Mouse (Mus musculus): Measurements from ENCODE around the gene Amdhd2. TPM values are rescaled to one million over a fixed set of nuclear protein-coding genes. Genes with fewer than 3 reads are reported as not detected.

Amdhd2 gene
- polyA plus RNA-seq, 1 experiment = 29.8 TPM

GRCm38 (mm10) chr17:24127592-24127991 is 36.0 kb downstream of the Amdhd2 start:
- no peak overlapping the region for H3K4me2 ChIP-seq (ENCODE audit: low read depth)
- H3K36me3 ChIP-seq (ENCODE audit: control insufficient read depth, insufficient read depth) = no peaks in the 10 kb centered on the region
- TF ChIP-seq USF1 (IDR thresholded peaks at IDR 0.05; ENCODE audit: low read depth) (no peak), POLR2AphosphoS2 (IDR thresholded peaks at IDR 0.05; ENCODE audit: insufficient read length, low read depth) (no peak)
- no peaks in the 10 kb centered on the region for H3K27me3 ChIP-seq (ENCODE audit: control insufficient read depth, insufficient read depth, insufficient read length)
- no peak overlapping the region for H3ac ChIP-seq (ENCODE audit: control insufficient read depth, insufficient read length)
- no peak overlapping the region for H3K4me3 ChIP-seq
- peaks cover 91% of the 10 kb centered on the region for H3K79me2 ChIP-seq (ENCODE audit: control insufficient read depth, insufficient read depth)

- H3ac ChIP-seq (ENCODE audit: control insufficient read depth, insufficient read length) = no peak overlapping the region
- peaks cover 91% of the 10 kb centered on the region for H3K79me2 ChIP-seq (ENCODE audit: control insufficient read depth, insufficient read depth)
- H3K27me3 ChIP-seq (ENCODE audit: control insufficient read depth, insufficient read depth, insufficient read length) = no peaks in the 10 kb centered on the region
- no peak overlapping the region for H3K4me2 ChIP-seq (ENCODE audit: low read depth)
- no peaks in the 10 kb centered on the region for H3K36me3 ChIP-seq (ENCODE audit: control insufficient read depth, insufficient read depth)
- TF ChIP-seq POLR2AphosphoS2 (IDR thresholded peaks at IDR 0.05; ENCODE audit: insufficient read length, low read depth) (no peak), E2F4 (IDR thresholded peaks at IDR 0.05; ENCODE audit: insufficient read depth) (no peak), MYOD1 (IDR thresholded peaks at IDR 0.05; ENCODE audit: control insufficient read depth in 1 of 3, insufficient read length in 2 of 3, low read depth in 2 of 3) (no peak), MYOG (IDR thresholded peaks at IDR 0.05; ENCODE audit: control insufficient read depth in 1 of 3, insufficient read depth in 1 of 3, insufficient read length in 2 of 3, low read depth in 2 of 3) (no peak), SRF (IDR thresholded peaks at IDR 0.05; ENCODE audit: control insufficient read depth, insufficient read length, low read depth) (no peak), MAX (IDR thresholded peaks at IDR 0.05; ENCODE audit: low read depth) (no peak)
- H3K4me3 ChIP-seq = no peak overlapping the region
These were observed 36.8 kb downstream of the Amdhd2 start for GRCm38 (mm10) chr17:24126801-24127200.

- TF ChIP-seq MAX (IDR thresholded peaks at IDR 0.05; ENCODE audit: low read depth) = no peak
- TF ChIP-seq CEBPB (IDR thresholded peaks at IDR 0.05; ENCODE audit: insufficient read depth, poor library complexity, severe bottlenecking) = peak; percentile 49; the same call in 1 of the 2 replicates
- Histone ChIP-seq H3K4me2 (ENCODE audit: low read depth) (peak overlapping the region; percentile 43), H3K4me3 (no peak overlapping the region), H3K79me2 (ENCODE audit: control insufficient read depth, insufficient read depth) (peaks cover 80% of the 10 kb centered on the region), H3K27me3 (ENCODE audit: control insufficient read depth, insufficient read depth, insufficient read length) (no peaks in the 10 kb centered on the region), H3ac (ENCODE audit: control insufficient read depth, insufficient read length) (no peak overlapping the region), H3K36me3 (ENCODE audit: control insufficient read depth, insufficient read depth) (no peaks in the 10 kb centered on the region)
These were observed 44.1 kb downstream of the Amdhd2 start for GRCm38 (mm10) chr17:24119446-24119845.

- H3K36me3 ChIP-seq (ENCODE audit: control insufficient read depth, insufficient read depth) = no peaks in the 10 kb centered on the region
- H3K4me3 ChIP-seq = no peak overlapping the region
- TF ChIP-seq TCF12 (IDR thresholded peaks at IDR 0.05; ENCODE audit: insufficient read depth, poor library complexity, severe bottlenecking) (no peak), USF1 (IDR thresholded peaks at IDR 0.05; ENCODE audit: low read depth) (no peak), CEBPB (IDR thresholded peaks at IDR 0.05; ENCODE audit: insufficient read depth, poor library complexity, severe bottlenecking) (no peak), MYOG (IDR thresholded peaks at IDR 0.05; ENCODE audit: control insufficient read depth in 1 of 3, insufficient read depth in 1 of 3, insufficient read length in 2 of 3, low read depth in 2 of 3) (no peak), POLR2AphosphoS2 (IDR thresholded peaks at IDR 0.05; ENCODE audit: insufficient read length, low read depth) (no peak), MAX (IDR thresholded peaks at IDR 0.05; ENCODE audit: low read depth) (no peak), E2F4 (IDR thresholded peaks at IDR 0.05; ENCODE audit: insufficient read depth) (no peak), REST (IDR thresholded peaks at IDR 0.05; ENCODE audit: insufficient read depth, insufficient read length) (no peak)
- H3K79me2 ChIP-seq (ENCODE audit: control insufficient read depth, insufficient read depth) = peaks cover 52% of the 10 kb centered on the region
- H3K4me2 ChIP-seq (ENCODE audit: low read depth) = no peak overlapping the region
- H3ac ChIP-seq (ENCODE audit: control insufficient read depth, insufficient read length) = no peak overlapping the region
- H3K27me3 ChIP-seq (ENCODE audit: control insufficient read depth, insufficient read depth, insufficient read length) = no peaks in the 10 kb centered on the region
These were observed 50.5 kb downstream of the Amdhd2 start for GRCm38 (mm10) chr17:24113031-24113430.

GRCm38 (mm10) chr17:24111256-24111655 is 52.3 kb downstream of the Amdhd2 start:
- peaks cover 36% of the 10 kb centered on the region for H3K79me2 ChIP-seq (ENCODE audit: control insufficient read depth, insufficient read depth)
- H3K4me3 ChIP-seq = no peak overlapping the region
- no peaks in the 10 kb centered on the region for H3K27me3 ChIP-seq (ENCODE audit: control insufficient read depth, insufficient read depth, insufficient read length)
- H3ac ChIP-seq (ENCODE audit: control insufficient read depth, insufficient read length) = no peak overlapping the region
- H3K36me3 ChIP-seq (ENCODE audit: control insufficient read depth, insufficient read depth) = peaks cover 3% of the 10 kb centered on the region
- no peak overlapping the region for H3K4me2 ChIP-seq (ENCODE audit: low read depth)
- TF ChIP-seq CEBPB (IDR thresholded peaks at IDR 0.05; ENCODE audit: insufficient read depth, poor library complexity, severe bottlenecking) (no peak), POLR2A (IDR thresholded peaks at IDR 0.05; ENCODE audit: insufficient read length, low read depth) (no peak), TCF12 (IDR thresholded peaks at IDR 0.05; ENCODE audit: insufficient read depth, poor library complexity, severe bottlenecking) (no peak), TCF3 (IDR thresholded peaks at IDR 0.05; ENCODE audit: insufficient read length, low read depth) (no peak), MYOD1 (IDR thresholded peaks at IDR 0.05; ENCODE audit: control insufficient read depth in 1 of 3, insufficient read length in 2 of 3, low read depth in 2 of 3) (no peak), MYOG (IDR thresholded peaks at IDR 0.05; ENCODE audit: control insufficient read depth in 1 of 3, insufficient read depth in 1 of 3, insufficient read length in 2 of 3, low read depth in 2 of 3) (no peak), E2F4 (IDR thresholded peaks at IDR 0.05; ENCODE audit: insufficient read depth) (no peak)

GRCm38 (mm10) chr17:24108896-24109295 is 54.7 kb downstream of the Amdhd2 start:
- Histone ChIP-seq H3K36me3 (ENCODE audit: control insufficient read depth, insufficient read depth) (peaks cover 3% of the 10 kb centered on the region), H3K79me2 (ENCODE audit: control insufficient read depth, insufficient read depth) (peaks cover 15% of the 10 kb centered on the region), H3ac (ENCODE audit: control insufficient read depth, insufficient read length) (no peak overlapping the region), H3K4me2 (ENCODE audit: low read depth) (no peak overlapping the region), H3K4me3 (no peak overlapping the region), H3K27me3 (ENCODE audit: control insufficient read depth, insufficient read depth, insufficient read length) (no peaks in the 10 kb centered on the region)
- TF ChIP-seq E2F4 (IDR thresholded peaks at IDR 0.05; ENCODE audit: insufficient read depth) = no peak
- no peak for TF ChIP-seq POLR2A (IDR thresholded peaks at IDR 0.05; ENCODE audit: insufficient read length, low read depth)
- TF ChIP-seq TCF3 (IDR thresholded peaks at IDR 0.05; ENCODE audit: insufficient read length, low read depth) = no peak
- TF ChIP-seq MAX (IDR thresholded peaks at IDR 0.05; ENCODE audit: low read depth) = no peak
- TF ChIP-seq REST (IDR thresholded peaks at IDR 0.05; ENCODE audit: insufficient read depth, insufficient read length) = no peak
- no peak for TF ChIP-seq CEBPB (IDR thresholded peaks at IDR 0.05; ENCODE audit: insufficient read depth, poor library complexity, severe bottlenecking)
- no peak for TF ChIP-seq USF1 (IDR thresholded peaks at IDR 0.05; ENCODE audit: low read depth)
- no peak for TF ChIP-seq SRF (IDR thresholded peaks at IDR 0.05; ENCODE audit: control insufficient read depth, insufficient read length, low read depth)
- TF ChIP-seq MYOG (IDR thresholded peaks at IDR 0.05; ENCODE audit: control insufficient read depth in 1 of 3, insufficient read depth in 1 of 3, insufficient read length in 2 of 3, low read depth in 2 of 3) = no peak
- no peak for TF ChIP-seq MYOD1 (IDR thresholded peaks at IDR 0.05; ENCODE audit: control insufficient read depth in 1 of 3, insufficient read length in 2 of 3, low read depth in 2 of 3)
